Mouse (Mus musculus) adrenal gland, adult 18-20 months (tissue): ENCODE results near the gene Gm49486. TPM values are rescaled to one million over a fixed set of nuclear protein-coding genes. Genes with fewer than 3 reads are reported as not detected.
"Not testable (repeated sequence)": the region's sequence is repeated elsewhere in the genome, so short reads cannot be mapped to it uniquely, and the experiment has no call there.

ENCODE experiments used
- DNase-seq, 2 experiments: peaks; one replicate each; pipeline ENCODE4 v3.0.0; 2021 to 2022; ENCODE audit warnings: low spot score in 2 of 2
- total RNA-seq, 2 experiments: library from RNA; stranded (reverse); gene quantifications; 1 replicate in 1 of 2; 2 replicates in 1 of 2; pipeline ENCODE4 v1.2.3; 2021

Gene Gm49486
- total RNA-seq, 2 experiments from 2014 or later = 0.29 TPM; not detected in 1

DNA sequence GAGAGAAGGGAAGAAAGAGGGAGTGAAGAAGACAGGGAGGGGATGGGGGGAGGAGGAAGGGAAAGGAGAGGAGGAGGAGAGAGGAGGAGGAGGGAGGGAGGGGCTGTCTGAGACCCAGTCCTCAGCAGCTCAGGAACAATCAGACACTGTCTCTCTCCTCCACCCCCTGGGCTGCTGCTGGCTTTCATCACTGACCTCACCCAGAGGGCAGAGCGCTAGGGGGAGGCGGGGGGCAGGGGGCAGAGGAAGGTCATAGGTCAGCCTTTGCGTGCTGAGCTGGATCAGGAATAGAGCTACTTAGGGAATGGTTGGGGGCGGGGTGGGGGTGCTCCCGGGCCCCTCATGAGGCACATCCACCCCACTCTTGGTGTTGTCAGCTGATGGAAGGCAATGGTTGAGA is 5.5 kb upstream of the Gm49486 start:
- no peak for DNase-seq

- peak; percentile 87 to 90 for DNase-seq
These were observed 4.5 kb upstream of the Gm49486 start for GRCm38 (mm10) chr15:79224685-79225084.

DNA sequence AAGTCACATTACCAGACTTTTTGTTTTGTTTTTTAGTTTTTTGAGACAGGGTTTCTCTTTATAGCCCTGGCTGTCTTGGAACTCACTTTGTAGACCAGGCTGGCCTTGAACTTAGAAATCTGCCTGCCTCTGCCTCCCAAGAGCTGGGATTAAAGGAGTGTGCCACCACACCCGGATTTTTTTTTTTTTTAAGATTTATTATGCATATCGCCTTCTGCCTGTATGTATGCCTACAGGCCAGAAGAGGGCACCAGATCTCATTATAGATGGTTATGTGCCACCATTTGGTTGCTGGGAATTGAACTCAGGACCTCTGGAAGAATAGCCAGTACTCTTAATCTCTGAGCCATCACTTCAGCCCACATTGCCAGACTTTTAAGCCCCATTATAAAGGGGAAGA is 3.4 kb upstream of the Gm49486 start:
- not testable (repeated sequence) for DNase-seq

GRCm38 (mm10) chr15:79235268-79235667 is 6.1 kb downstream of the Gm49486 start:
- no peak for DNase-seq

GRCm38 (mm10) chr15:79238036-79238435 is 8.8 kb downstream of the Gm49486 start:
- no peak for DNase-seq

DNA sequence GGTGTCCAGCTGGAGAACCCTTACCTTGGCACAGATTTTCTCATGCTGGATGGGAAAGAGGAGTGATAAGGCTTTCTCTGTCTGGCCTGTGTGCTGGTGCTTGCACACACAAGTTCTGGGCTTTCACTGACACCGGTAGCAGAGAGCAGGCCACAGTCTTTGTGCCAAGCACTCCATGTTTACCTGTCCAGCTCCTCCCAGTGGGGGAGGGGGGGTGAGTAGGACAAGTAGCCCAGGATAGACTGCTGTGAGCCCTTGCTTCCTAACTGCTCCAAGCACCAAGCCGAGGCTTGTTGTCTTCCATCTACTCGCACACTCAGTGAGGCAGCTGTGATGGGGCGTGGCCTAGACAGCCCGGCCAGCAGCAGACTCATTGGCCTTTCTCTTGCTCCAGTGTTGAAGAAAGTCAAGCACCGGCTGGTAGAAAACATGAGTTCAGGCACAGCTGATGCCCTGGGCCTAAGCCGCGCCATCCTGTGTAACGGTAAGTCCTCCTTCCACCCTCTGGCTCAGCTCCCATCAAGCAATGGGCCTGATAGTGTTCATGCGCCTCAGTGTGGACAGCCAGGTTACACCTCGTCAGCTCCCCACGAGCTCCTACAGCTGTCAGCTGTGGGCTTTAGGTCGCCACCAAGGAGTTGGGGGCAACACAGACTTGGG is 13.5 kb downstream of the Gm49486 start:
- no peak for DNase-seq

DNA sequence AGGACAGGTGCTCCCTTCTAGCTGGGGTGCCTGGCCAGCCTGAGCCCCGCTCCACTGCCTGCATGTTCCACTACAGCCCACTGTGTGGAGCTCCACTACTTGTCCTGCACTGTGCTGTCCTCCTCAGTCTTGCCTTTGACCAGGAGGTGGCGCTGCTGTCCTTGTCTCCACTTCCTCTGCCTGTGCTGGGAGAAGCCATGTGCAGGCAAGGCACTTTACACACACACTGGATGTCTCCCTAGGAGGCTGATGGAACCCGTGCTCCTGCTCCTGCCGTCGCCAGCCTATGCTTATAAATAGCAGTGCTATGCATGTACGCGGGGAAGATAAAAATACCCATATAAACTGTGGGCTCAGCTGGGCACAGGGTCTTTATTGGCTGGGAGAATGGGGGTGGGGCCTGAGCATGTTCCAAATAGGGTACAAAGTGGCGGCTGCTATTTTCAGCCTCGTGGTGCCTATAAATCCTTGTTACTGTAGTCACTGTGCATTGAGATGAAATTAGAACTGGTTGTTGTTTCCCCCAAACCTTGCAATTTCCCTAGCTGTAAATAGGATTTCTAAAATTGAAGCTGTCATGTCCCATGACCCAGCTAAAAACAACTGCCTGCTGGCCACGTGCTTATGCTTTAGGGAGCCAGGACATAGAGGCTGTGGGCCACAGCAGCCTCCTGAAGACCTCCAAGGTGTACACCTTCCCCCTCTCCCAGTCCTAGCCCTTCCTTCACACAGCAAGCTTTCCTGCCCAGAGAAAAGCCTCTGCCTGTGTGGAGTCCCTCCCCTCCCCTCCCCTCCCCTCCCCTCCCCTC is 14.2 kb downstream of the Gm49486 start:
- peak; percentile 92 to 95 for DNase-seq

- DNase-seq = peak in 1 of 2 experiments; percentile 42
These were observed 15.1 kb downstream of the Gm49486 start for GRCm38 (mm10) chr15:79244071-79244893.

- no peak for DNase-seq
These were observed 16.1 kb downstream of the Gm49486 start for GRCm38 (mm10) chr15:79245321-79245720.

GRCm38 (mm10) chr15:79250236-79250635 is 21.0 kb downstream of the Gm49486 start:
- no peak for DNase-seq

DNA sequence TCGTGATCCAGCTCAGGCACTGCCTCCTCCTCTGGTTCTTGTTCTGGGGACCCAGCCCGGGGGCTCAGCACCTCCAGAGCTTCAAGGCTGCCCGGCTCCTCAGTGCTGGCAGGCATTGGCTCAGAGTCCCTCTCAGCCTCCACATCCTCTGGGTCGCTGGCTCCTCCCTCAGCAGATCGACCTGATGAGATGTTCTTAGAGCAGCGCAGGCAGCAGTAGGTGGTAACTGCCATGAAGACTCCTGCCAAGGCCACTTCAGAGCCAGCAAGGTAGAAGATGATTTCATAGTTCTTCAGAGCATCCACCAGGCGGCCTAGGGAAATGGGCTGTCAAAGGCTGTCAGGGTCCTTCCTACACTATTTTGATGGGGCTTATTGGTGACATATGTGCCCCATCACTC is 22.0 kb downstream of the Gm49486 start:
- no peak for DNase-seq

DNA sequence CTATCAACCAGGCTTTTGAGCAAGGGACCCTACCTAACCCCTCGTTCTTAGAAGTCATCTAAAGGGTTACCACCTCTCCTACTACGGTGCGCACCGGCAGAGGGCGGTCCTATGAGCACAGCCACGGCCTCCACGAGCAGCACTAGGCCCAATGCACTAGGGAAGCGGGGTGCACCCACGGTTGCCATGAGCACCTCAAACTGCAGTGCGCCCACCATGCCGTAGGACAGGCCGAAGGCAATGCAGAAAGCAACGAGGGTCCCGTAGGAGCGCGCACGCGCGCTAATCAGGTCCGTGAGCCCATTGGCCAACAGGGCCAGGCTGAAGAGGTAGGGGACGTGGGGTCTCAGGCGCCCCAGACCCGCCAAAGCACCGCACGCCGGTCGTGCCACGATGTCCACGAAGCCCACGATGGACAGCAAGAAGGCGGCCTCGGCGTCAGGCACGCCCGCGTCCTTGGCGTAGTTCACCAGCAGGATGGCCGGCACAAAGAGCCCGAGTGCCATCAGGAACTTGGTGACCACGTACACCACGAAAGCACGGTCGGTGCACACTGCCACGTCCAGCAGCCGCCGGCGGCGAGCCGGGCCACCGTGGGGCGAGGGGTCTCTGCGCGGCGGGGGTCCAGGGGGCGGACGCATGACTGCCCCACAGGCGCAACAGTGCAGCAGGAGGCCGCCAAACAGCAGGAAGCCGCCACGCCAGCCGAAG is 22.7 kb downstream of the Gm49486 start:
- no peak for DNase-seq

- DNase-seq = no peak
These were observed 23.4 kb downstream of the Gm49486 start for GRCm38 (mm10) chr15:79252580-79252979.

DNA sequence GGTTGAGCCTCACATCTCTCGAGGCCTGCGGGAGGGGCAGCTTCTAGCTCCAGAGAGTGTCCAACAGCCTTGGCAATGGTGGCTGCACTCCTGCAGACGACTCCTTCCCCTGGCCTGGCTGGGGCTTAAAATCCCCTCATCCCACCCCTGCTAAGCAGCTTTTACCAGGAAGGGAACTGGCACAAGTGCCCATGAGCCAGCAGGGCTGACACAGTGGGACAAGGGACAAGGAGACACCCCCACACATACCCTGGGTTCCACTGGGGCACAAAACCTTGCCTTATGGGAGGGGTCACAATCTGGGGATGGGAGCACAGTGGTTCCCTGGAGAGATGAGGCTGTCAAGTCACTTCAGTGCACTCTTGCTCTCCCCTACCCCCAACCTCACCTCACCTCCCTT is 25.5 kb downstream of the Gm49486 start, which contains the start of gene Slc16a8:
TSS of gene Slc16a8 (minus strand) at position 101 of the 400 bp plus-strand sequence.
- DNase-seq = no peak

DNA sequence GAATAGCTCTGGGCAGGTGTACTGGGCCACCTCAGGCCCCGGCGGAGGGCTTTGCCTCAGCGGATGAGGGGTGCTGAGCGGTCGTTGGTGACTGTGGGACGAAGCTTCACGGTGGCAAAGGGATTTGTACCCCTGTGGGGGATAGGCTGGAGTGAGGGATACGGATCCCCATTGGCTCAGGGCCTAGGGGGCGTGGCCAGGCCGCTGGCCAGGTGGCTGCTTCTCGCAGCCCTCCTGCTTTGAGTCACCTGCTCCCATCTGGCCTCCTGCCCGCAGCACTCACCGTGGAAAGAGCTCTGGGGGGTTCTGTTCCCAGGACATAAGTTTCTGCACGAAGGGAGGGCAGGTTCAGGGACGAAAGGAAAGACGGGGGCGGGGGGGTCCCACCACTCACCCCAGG is 29.3 kb downstream of the Gm49486 start:
- no peak for DNase-seq

- no peak for DNase-seq
These were observed 32.0 kb downstream of the Gm49486 start for GRCm38 (mm10) chr15:79261095-79261725.

GRCm38 (mm10) chr15:79261757-79262156 is 32.6 kb downstream of the Gm49486 start:
- DNase-seq = no peak

- peak in 1 of 2 experiments; percentile 47 for DNase-seq
These were observed 33.2 kb downstream of the Gm49486 start for GRCm38 (mm10) chr15:79262375-79262774.

DNA sequence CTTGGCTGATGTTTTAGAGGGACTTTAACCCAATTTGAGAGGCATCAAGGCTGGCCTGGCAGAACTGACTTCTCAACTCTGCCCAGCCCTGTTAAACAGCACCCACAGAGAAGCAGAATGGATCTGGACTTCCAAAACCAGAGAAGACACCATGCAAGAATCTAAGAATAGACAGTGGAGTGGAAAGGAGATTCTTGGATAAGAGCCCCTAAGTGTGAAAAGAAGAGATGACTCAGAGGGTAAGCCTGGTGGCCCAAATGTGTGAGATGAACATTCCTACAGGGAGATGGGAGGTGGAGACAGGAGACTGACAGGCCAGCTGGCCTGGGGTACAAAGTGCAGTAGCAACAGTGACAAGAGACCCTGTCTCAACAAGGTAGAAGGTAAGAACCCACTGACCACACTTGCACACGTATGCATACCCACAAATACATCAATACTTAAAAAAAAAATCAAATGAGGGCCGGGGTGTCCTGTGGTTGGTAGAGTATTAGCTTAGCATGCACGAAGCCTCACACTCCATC is 33.7 kb downstream of the Gm49486 start:
- no peak for DNase-seq

DNA sequence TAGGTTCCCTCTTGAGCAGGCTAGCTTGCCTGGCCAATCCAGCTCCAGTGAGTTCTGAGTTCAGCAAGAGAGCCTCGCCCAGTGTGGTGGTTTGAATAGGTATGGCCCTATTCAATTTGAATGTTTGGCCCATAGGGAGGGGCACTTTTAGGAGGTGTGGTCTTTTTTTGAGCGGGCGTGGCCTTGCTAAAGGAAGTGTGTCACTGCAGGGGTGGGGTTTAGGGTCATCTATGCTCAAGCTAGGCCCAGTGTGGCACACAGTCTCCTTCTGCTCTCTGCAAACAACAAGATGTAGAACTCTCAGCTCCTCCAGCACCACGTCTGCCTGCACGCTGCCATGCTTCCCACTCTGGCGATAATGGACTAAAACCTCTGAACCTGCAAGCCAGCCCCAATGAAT is 34.5 kb downstream of the Gm49486 start:
- no peak for DNase-seq
